Mouse (Mus musculus): Measurements from ENCODE around the gene Spata7.
A peak's percentile ranks its signal among the peaks of the same experiment; 100 is the strongest.
"Not testable (repeated sequence)": the region's sequence is repeated elsewhere in the genome, so short reads cannot be mapped to it uniquely, and the experiment has no call there.

Gene Spata7

GRCm38 (mm10) chr12:98627392-98628259 lies at the start of gene Spata7:
Spata7 (plus strand) TSS chr12:98628157.
- DNase-seq (ENCODE audit: low spot score in 2 of 2): peak; percentile 68 to 72

- peak in 1 of 2 experiments; percentile 23 for DNase-seq (ENCODE audit: low spot score in 2 of 2)
Measured at GRCm38 (mm10) chr12:98585302-98585701, 42.7 kb upstream of the Spata7 start.

GRCm38 (mm10) chr12:98588573-98588972 lies 39.4 kb upstream of the Spata7 start:
- no peak for DNase-seq (ENCODE audit: low spot score in 2 of 2)

- DNase-seq (ENCODE audit: low spot score in 2 of 2): no peak
Measured at GRCm38 (mm10) chr12:98591016-98591415, 36.9 kb upstream of the Spata7 start.

- no peak for DNase-seq (ENCODE audit: low spot score in 2 of 2)
Measured at GRCm38 (mm10) chr12:98600861-98601260, 27.1 kb upstream of the Spata7 start.

- no peak for DNase-seq (ENCODE audit: low spot score in 2 of 2)
Measured at GRCm38 (mm10) chr12:98602114-98602513, 25.8 kb upstream of the Spata7 start.

GRCm38 (mm10) chr12:98605264-98605663 lies 22.7 kb upstream of the Spata7 start:
- DNase-seq (ENCODE audit: low spot score in 2 of 2): no peak

- DNase-seq (ENCODE audit: low spot score in 2 of 2): peak; percentile 42 to 55
Measured at GRCm38 (mm10) chr12:98606595-98607290, 21.2 kb upstream of the Spata7 start.

- no peak for DNase-seq (ENCODE audit: low spot score in 2 of 2)
Measured at GRCm38 (mm10) chr12:98610341-98610740, 17.6 kb upstream of the Spata7 start.

GRCm38 (mm10) chr12:98614910-98615508 lies 12.9 kb upstream of the Spata7 start:
- no peak for DNase-seq (ENCODE audit: low spot score in 2 of 2)

GRCm38 (mm10) chr12:98615746-98616145 lies 12.2 kb upstream of the Spata7 start:
- peak in 1 of 2 experiments; percentile 15 for DNase-seq (ENCODE audit: low spot score in 2 of 2)

- DNase-seq (ENCODE audit: low spot score in 2 of 2): no peak
Measured at GRCm38 (mm10) chr12:98619496-98619895, 8.5 kb upstream of the Spata7 start.

GRCm38 (mm10) chr12:98620922-98621321 lies 7.0 kb upstream of the Spata7 start:
- not testable (repeated sequence) for DNase-seq (ENCODE audit: low spot score in 2 of 2)

GRCm38 (mm10) chr12:98623266-98623665 lies 4.7 kb upstream of the Spata7 start:
- not testable (repeated sequence) for DNase-seq (ENCODE audit: low spot score in 2 of 2)

GRCm38 (mm10) chr12:98628260-98628970 lies 458 bp downstream of the Spata7 start:
- no peak for DNase-seq (ENCODE audit: low spot score in 2 of 2)

GRCm38 (mm10) chr12:98644852-98645251 lies 16.9 kb downstream of the Spata7 start:
- no peak for DNase-seq (ENCODE audit: low spot score in 2 of 2)

GRCm38 (mm10) chr12:98656873-98657272 lies 28.9 kb downstream of the Spata7 start:
- no peak for DNase-seq (ENCODE audit: low spot score in 2 of 2)

GRCm38 (mm10) chr12:98662617-98663016 lies 34.7 kb downstream of the Spata7 start:
- DNase-seq (ENCODE audit: low spot score in 2 of 2): no peak

- no peak for DNase-seq (ENCODE audit: low spot score in 2 of 2)
Measured at GRCm38 (mm10) chr12:98668132-98668814, 40.3 kb downstream of the Spata7 start.

- no peak for DNase-seq (ENCODE audit: low spot score in 2 of 2)
Measured at GRCm38 (mm10) chr12:98669086-98669485, 41.1 kb downstream of the Spata7 start.

- DNase-seq (ENCODE audit: low spot score in 2 of 2): no peak
Measured at GRCm38 (mm10) chr12:98669864-98670263, 41.9 kb downstream of the Spata7 start.
